Mouse (Mus musculus) adrenal gland, postnatal 10 days (tissue): ENCODE measurements around the gene Mei4. TPM values are rescaled to one million over a fixed set of nuclear protein-coding genes. Genes with fewer than 3 reads are reported as not detected.
A peak's percentile ranks its signal among the peaks of the same experiment; 100 is the strongest.

Experiments
- DNase-seq: peaks from one replicate; pipeline ENCODE4 v3.0.0; 2021; ENCODE audit warnings: mixed read lengths
- total RNA-seq, 2 experiments: library from RNA; stranded (reverse); gene quantifications; 2 replicates each; pipeline ENCODE4 v1.2.3; 2021

Gene Mei4
- total RNA-seq, 2 experiments from 2014 or later, result 0.15 to 0.48 TPM

- no peak for DNase-seq
Measured at GRCm38 (mm10) chr9:82160143-82160542, 296.7 kb downstream of the Mei4 start.

- no peak for DNase-seq
Measured at GRCm38 (mm10) chr9:82162415-82162814, 298.9 kb downstream of the Mei4 start.

- peak; percentile 24 for DNase-seq
Measured at GRCm38 (mm10) chr9:82217976-82218375, 354.5 kb downstream of the Mei4 start.

- DNase-seq, result peak; percentile 13
Measured at GRCm38 (mm10) chr9:82247695-82248445, 384.4 kb downstream of the Mei4 start.

Other genes starting within 250 kb of the Mei4 start
- 1 to 10 TPM; 8.5 to 9.6 TPM for gene Htr1b, start 229.8 kb upstream of the Mei4 start, total RNA-seq